In the genomic region with DNA sequence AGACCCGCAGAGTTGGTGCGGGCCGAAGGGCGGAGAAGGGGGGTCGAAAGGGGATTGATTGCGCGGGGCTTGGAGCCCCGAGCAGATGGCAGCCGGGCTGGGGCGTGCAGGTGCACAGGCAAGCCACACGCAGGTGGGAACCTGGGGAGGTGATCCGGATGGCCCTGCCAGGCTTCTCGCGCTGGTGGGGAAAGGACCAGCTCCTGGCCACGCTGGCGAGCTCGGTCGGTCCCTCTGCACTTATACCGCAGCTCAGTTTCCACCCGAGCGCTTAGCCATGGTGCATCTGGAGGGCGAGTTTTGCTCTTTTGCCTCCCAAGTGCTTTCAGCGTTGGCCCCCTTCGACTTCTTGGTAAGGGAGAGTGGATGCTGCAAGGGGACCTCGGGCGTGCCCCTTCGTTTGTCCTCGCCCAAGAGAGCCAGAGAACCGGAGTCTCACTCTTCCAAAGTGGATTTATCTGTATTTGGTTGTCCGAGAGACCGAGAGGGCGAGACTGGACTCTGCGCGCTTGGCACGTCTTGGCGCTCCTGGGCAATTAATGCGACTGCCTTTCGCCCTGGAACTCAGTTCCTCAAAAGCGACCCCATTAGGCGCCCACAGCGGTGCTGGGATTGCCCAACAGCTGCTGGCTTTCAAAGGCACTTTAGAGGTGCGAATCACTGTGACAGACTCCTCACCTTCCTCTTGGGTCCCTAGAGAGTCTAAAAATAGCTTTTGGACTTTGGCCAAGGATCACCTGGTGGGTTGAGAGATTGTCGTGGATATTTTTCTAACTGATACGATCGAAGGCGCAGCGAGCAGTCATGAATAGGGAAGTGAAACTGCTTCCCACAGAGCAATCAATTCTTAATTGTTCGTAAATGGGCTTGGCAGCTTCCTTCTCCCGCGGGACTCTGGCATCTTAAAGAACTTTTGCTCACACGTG, we compare ENCODE assay signal across 8 mouse cellular contexts. TPM values are rescaled to one million over a fixed set of nuclear protein-coding genes. Genes with fewer than 3 reads are reported as not detected.
DNase-seq lines count a peak whose midpoint lies in the region; ATAC-seq lines count a peak whose summit lies in the region.

No protein-coding gene starts in this region.

- peak overlapping the region; percentile 90 for H3K4me2 ChIP-seq in embryonic facial prominence, embryonic 11.5 days (ENCODE audit: low read depth, low read length)
- peak overlapping the region; percentile 100 for H3K4me2 ChIP-seq in heart, embryonic 15.5 days

- no peak overlapping the region for H3K27ac ChIP-seq in embryonic facial prominence, embryonic 11.5 days (replicated peaks; ENCODE audit: low read depth, low read length)
- H3K27ac ChIP-seq in heart, embryonic 15.5 days = 0 out of 2 replicates have a peak overlapping the region, but pooled peaks have one; percentile 39

- ATAC-seq in embryonic facial prominence, embryonic 11.5 days (replicated peaks; ENCODE audit: insufficient number of reproducible peaks, low FRiP score, low TSS enrichment, low read depth) = peak; percentile 25; the same call in 1 of the 2 replicates
- ATAC-seq in heart, embryonic 15.5 days (replicated peaks; ENCODE audit: insufficient number of reproducible peaks, insufficient read depth, low FRiP score, low read depth) = no peak

- DNase-seq in adrenal gland, adult 18-20 months (ENCODE audit: low spot score in 2 of 2) = peak; percentile 26 to 44
- DNase-seq in adrenal gland, postnatal 4 days (ENCODE audit: low spot score in 2 of 2) = no peak
- peak; percentile 94 for DNase-seq in R1 (ENCODE audit: low read depth, low spot score)
- no peak for DNase-seq in embryonic facial prominence, embryonic 11.5 days (ENCODE audit: low spot score)
- peak; percentile 52 for DNase-seq in kidney, postnatal 10 days
- DNase-seq in lung, postnatal 4 days = peak; percentile 43 to 48
- peak; percentile 27 for DNase-seq in right cerebral cortex, postnatal 4 days

- no peaks in the 10 kb centered on the region for H3K9me3 ChIP-seq in embryonic facial prominence, embryonic 11.5 days (replicated peaks; ENCODE audit: control insufficient read depth, low read length)
- H3K9me3 ChIP-seq in heart, embryonic 15.5 days (replicated peaks) = no peaks in the 10 kb centered on the region

- peak overlapping the region; percentile 37 for H3K9ac ChIP-seq in embryonic facial prominence, embryonic 11.5 days (replicated peaks; ENCODE audit: low read length)
- peak overlapping the region; percentile 66 for H3K9ac ChIP-seq in heart, embryonic 15.5 days

- peak overlapping the region; percentile 41 for H3K4me3 ChIP-seq in embryonic facial prominence, embryonic 11.5 days (ENCODE audit: low read depth, low read length)
- H3K4me3 ChIP-seq in heart, embryonic 15.5 days = peak overlapping the region; percentile 63

- peaks cover 4% of the 10 kb centered on the region for H3K27me3 ChIP-seq in embryonic facial prominence, embryonic 11.5 days (ENCODE audit: control insufficient read depth, insufficient read depth, low read length)
- peaks cover 24% of the 10 kb centered on the region for H3K27me3 ChIP-seq in heart, embryonic 15.5 days

- no peaks in the 10 kb centered on the region for H3K4me1 ChIP-seq in embryonic facial prominence, embryonic 11.5 days (ENCODE audit: control insufficient read depth, insufficient read depth, low read length)
- peaks cover 18% of the 10 kb centered on the region for H3K4me1 ChIP-seq in heart, embryonic 15.5 days (replicated peaks)

- 1% methylated on average over 50 of the region's 51 CpGs for WGBS in embryonic facial prominence, embryonic 11.5 days
- 1% methylated on average over 51 of the region's 51 CpGs for WGBS in heart, embryonic 15.5 days

- no peaks in the 10 kb centered on the region for H3K36me3 ChIP-seq in embryonic facial prominence, embryonic 11.5 days (replicated peaks; ENCODE audit: control insufficient read depth, insufficient read depth, low read depth, low read length)
- H3K36me3 ChIP-seq in heart, embryonic 15.5 days = no peaks in the 10 kb centered on the region

RNA-seq across cellular contexts. Expression of a gene that starts 0.8 kb away (rescaled TPM):
- total RNA-seq in adrenal gland, adult 18-20 months (2021) = 1 to 10 TPM; 1.7 to 2.4 TPM
- total RNA-seq in adrenal gland, postnatal 4 days (2021) = 1 to 10 TPM; 2.9 to 4.8 TPM
- 3.1 and 5.4 TPM in 2 replicates for polyA plus RNA-seq in embryonic facial prominence, embryonic 11.5 days (2014; fragmentation: Nextera tagmentation; extraction: Ambion mirVana)
- polyA plus RNA-seq in heart, embryonic 15.5 days (2015; fragmentation: Nextera tagmentation; extraction: Ambion mirVana) = 5.2 and 6.6 TPM in 2 replicates

RNA-seq across cellular contexts. Expression of a gene that starts 16.6 kb away (rescaled TPM):
- 10 to 100 TPM; 15.4 to 16.7 TPM for total RNA-seq in adrenal gland, adult 18-20 months (2021)
- 10 to 100 TPM; 22.3 to 26.0 TPM for total RNA-seq in adrenal gland, postnatal 4 days (2021)
- polyA plus RNA-seq in embryonic facial prominence, embryonic 11.5 days (2014; fragmentation: Nextera tagmentation; extraction: Ambion mirVana) = 18.0 and 19.8 TPM in 2 replicates
- polyA plus RNA-seq in heart, embryonic 15.5 days (2015; fragmentation: Nextera tagmentation; extraction: Ambion mirVana) = 10.3 and 11.8 TPM in 2 replicates

Comparison
In these comparisons a context has a peak if more than half of its experiments do, and no peak if none do; other contexts are left out.
1. DNase-seq: peak in adrenal gland, adult 18-20 months (2 of 2), R1 (single experiment), kidney, postnatal 10 days (single experiment), lung, postnatal 4 days (2 of 2) and right cerebral cortex, postnatal 4 days (single experiment); none in adrenal gland, postnatal 4 days (0 of 2) and embryonic facial prominence, embryonic 11.5 days (single experiment).